Mouse (Mus musculus): ENCODE measurements around the gene Klhl18.

The Klhl18 gene

GRCm38 (mm10) chr9:110476124-110477091 is at the start of gene Klhl18, which contains the start of gene Kif9:
Gene Klhl18, minus strand, starts transcription at chr9:110476694.
Gene Kif9, plus strand, starts transcription at chr9:110476958.
- peak; percentile 90 for DNase-seq (ENCODE audit: extremely low read depth, low read depth)

GRCm38 (mm10) chr9:110525737-110526136 is 49.2 kb upstream of the Klhl18 start:
- DNase-seq (ENCODE audit: extremely low read depth, low read depth), result no peak

GRCm38 (mm10) chr9:110490913-110491312 is 14.4 kb upstream of the Klhl18 start:
- no peak for DNase-seq (ENCODE audit: extremely low read depth, low read depth)

GRCm38 (mm10) chr9:110488841-110489240 is 12.3 kb upstream of the Klhl18 start:
- no peak for DNase-seq (ENCODE audit: extremely low read depth, low read depth)

DNA sequence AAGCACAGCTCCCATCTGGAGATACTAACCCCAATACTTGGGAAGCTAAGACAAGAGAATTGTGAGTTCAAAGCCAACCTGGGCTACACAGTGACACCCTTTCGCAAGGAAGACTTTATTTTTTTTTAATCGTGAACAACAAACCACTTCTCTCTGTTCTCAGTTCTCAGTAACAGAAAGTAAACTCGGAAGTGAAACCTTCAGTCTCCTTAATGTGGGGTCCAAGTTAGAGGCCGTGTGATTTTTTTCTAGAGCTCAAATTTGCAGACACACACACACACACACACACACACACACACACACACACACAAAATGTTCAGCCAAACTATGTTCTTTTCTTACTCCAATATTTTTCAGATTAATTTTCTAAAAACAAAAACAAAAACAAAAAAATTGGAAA is 2.1 kb upstream of the Klhl18 start:
- DNase-seq (ENCODE audit: extremely low read depth, low read depth), result no peak

GRCm38 (mm10) chr9:110477951-110478350 is 1.5 kb upstream of the Klhl18 start:
- DNase-seq (ENCODE audit: extremely low read depth, low read depth), result no peak

DNA sequence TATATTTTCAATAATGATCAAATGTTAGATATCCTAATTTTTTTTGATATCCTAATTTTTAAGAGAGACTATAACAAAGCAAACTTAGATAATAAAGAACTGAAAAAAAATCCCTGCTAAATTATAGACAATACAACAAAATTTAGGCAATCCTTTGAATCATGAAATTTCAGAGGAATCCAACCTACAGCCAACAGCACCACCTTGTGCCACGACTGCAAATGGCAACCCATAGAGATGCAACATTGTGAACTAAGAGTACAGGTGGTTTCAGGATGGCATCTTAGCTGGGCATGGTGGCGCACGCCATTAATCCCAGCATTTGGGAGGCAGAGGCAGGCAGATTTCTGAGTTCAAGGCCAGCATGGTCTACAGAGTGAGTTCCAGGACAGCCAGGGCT is 10.3 kb downstream of the Klhl18 start:
- DNase-seq (ENCODE audit: extremely low read depth, low read depth), result no peak

- no peak for DNase-seq (ENCODE audit: extremely low read depth, low read depth)
Observed at GRCm38 (mm10) chr9:110465336-110465735, 11.2 kb downstream of the Klhl18 start.

DNA sequence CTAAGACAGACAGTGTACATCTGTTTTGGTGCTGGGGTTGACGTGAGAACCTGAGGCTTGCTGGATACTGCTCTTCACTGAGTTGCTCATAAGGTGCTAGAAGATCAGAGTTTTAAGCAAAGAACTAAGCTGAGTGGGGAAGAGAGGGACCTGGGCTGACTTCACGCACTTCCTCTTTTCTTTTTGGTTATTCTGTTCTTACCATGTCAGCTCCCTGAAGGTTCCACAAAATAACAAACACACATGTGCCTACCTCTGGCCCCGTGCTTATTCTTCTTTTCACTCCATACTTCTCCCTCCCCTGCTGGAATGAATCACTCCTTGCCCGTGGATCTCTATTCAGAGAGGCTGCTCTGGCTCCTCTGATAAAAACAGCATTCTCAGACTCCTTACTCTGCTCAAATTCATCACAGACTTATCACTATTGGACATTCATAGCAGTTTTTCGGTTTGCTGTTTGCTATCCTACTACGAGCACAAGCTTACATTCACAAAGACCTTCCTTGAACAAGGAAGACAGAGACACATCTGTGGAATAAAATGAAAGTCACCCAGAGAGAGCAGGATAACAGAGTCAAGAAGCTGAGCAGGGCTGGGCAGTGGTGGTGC is 12.4 kb downstream of the Klhl18 start:
- DNase-seq (ENCODE audit: extremely low read depth, low read depth), result peak; percentile 77

DNA sequence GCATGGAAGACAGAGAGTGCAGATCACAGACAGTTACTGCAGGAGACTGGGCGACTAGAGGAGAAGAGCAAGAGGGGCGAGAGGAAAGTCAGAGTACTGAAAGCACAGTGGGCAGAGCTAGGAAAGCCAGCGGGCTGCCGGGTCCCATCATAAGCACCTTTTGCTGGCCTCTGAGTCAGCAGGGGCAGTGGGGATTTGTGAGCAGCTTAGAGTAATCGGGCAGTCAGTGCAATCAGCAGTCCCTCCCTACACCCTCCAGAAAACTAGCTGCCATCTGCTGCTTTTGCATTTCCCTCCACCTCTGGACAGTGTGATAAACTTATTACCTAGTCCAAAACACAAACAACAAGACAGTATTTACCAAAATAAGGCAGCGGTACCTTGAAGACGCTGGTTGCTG is 14.2 kb downstream of the Klhl18 start:
- DNase-seq (ENCODE audit: extremely low read depth, low read depth), result no peak

GRCm38 (mm10) chr9:110460884-110461815 is 15.3 kb downstream of the Klhl18 start:
- no peak for DNase-seq (ENCODE audit: extremely low read depth, low read depth)

- DNase-seq (ENCODE audit: extremely low read depth, low read depth), result peak; percentile 97
Observed at GRCm38 (mm10) chr9:110459145-110459727, 17.3 kb downstream of the Klhl18 start.

- no peak for DNase-seq (ENCODE audit: extremely low read depth, low read depth)
Observed at GRCm38 (mm10) chr9:110457926-110458325, 18.6 kb downstream of the Klhl18 start.

DNA sequence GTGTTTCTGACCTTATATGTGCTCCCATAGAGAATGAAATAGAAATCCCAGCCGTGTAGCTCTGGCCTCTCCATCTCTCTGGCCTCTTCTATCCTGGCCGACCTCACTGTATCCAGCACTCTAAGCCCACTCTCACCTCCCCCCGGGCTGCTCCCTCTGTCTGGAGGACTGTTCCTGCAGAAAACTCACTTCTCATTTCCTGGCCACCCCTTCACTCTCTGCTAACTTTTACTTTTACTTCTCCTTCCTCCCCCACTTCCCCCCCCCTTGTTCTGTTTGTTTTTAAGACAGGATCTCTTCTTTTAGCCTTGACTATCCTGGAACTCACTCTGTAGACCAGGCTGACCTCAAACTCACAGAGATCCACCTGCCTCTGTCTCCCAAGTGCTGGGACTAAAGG is 24.0 kb downstream of the Klhl18 start:
- no peak for DNase-seq (ENCODE audit: extremely low read depth, low read depth)

DNA sequence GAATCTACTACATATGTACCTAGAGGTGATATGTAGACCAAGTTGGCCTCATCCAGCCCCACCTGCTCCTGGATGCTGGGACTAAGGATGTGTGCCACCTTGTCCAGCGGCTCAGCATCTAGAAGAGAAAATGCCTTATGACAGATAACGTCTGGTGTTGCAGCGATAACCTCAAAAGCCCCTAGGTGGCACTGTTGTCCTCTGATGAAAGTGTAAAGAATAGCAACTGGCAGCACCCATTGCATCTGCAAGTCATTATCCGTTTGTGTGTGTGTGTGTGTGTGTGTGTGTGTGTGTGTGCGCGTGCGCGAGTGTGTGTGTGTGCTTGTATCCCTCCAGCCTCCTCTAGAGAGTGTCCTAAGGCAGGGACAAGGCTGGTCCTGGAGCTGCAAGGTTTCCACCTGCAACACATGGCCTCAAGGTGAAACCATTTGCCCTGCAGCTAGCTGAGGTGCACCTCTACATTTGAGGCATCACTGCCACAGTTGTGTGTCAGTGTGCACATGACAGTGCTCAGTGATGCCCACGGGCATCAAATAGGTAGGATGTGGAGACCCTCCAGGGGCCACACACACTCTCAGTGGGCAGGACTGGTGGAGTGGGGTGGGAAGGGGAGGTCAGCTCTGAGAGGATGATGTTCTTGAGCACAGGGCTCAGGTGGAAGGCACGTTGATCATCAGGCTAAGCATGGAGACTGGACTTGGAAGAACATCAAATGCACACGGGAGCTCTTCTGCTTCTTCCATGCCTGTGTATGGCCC is 27.5 kb downstream of the Klhl18 start:
- DNase-seq (ENCODE audit: extremely low read depth, low read depth), result peak; percentile 80

DNA sequence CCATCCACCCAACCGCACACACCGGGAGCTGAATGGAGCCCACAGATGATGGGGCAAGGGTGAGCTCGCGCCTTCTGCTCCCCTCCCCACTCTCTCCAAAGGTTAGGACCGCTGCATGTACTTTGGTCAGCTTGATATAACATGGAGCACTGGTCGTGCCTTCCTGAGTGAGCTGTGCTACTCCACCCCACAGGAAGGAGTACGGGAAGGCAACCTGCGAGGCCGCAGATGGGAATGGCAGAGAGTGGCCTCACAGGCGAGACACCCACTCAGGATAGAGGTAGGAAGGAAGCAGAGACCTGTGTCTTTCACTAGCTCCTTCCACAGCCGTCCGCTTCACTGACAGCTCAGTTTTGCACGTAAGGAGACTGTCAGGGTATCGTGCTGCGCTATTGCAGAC is 28.1 kb downstream of the Klhl18 start:
- no peak for DNase-seq (ENCODE audit: extremely low read depth, low read depth)

DNA sequence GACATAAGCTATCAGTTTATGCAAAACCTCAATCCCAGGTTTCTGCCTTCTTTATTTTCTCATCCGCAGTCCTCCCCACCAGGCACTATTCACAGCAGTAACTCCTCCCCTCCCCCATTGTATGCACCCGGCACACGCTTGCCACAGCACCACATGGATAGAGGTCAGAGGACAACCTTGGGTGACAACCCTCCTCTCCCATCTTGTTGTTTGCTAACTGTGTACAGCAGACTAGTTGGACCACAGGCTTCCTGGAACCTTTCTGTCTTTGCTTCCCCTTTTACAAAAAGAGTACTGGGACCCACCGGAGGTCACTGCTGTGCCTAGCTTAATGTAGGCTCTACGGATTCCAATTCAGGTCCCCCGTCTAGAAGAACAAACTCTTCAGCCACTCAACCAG is 35.9 kb downstream of the Klhl18 start:
- DNase-seq (ENCODE audit: extremely low read depth, low read depth), result no peak

DNA sequence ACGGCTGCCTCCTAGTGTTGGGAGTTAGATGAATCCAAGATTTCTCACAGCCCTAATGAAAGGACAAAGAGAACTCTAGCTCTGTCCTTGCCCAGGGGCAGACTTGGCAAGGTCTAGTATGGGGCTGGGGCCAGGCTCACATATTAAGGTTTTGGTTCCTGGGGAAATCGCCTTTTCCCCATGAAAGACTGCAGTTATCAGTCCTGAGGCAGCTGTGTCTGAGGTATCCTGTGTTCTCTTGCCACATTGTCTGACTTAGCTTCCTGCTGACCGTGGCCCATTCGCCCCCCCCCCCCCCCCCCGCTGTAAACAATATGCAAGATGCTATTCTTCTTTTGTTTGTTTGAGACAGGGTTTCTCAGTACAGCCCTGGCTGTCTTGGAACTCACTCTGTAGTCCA is 36.4 kb downstream of the Klhl18 start:
- DNase-seq (ENCODE audit: extremely low read depth, low read depth), result no peak

DNA sequence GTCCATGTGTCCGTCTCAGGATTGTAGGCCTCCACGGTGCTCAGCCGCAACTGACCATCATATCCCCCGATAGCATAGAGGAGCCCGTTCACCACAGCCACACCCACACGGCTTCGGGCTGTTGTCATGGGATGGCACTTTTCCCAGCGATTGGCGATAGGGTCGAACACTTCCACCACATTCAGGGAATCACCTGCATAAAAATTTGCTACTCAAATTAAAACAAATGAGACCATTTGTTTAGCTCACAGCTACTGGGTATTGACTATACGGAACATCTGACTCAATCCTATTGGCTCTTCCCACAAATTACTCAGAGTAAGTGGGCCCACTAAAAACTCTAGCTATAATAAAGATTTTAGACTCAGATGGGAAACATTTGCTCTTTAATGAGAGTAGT is 40.5 kb downstream of the Klhl18 start:
- no peak for DNase-seq (ENCODE audit: extremely low read depth, low read depth)

DNA sequence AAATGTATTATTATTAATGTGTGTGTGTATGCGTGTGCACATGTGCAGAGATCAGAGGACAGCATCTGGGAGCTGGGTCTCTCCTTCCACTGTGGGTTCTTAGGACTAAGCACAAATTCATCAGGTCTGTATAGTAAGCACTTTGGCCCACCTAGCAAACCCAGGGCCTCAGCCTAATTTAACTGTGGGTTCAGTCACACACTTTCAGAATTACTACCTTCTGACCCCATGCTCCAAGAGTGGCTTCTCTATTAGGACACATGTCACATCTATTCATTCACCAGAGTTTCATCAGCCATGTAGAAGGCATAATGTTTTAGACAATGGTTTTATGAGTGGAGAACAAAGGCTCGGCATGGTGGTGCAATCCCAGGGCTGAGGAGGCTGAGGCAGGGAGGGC is 43.4 kb downstream of the Klhl18 start:
- DNase-seq (ENCODE audit: extremely low read depth, low read depth), result no peak
